Mouse (Mus musculus): ENCODE results near the gene Fabp1. TPM values are rescaled to one million over a fixed set of nuclear protein-coding genes. Genes with fewer than 3 reads are reported as not detected.

Fabp1 gene
- polyA plus RNA-seq, 1 experiment = 8.3 TPM

DNA sequence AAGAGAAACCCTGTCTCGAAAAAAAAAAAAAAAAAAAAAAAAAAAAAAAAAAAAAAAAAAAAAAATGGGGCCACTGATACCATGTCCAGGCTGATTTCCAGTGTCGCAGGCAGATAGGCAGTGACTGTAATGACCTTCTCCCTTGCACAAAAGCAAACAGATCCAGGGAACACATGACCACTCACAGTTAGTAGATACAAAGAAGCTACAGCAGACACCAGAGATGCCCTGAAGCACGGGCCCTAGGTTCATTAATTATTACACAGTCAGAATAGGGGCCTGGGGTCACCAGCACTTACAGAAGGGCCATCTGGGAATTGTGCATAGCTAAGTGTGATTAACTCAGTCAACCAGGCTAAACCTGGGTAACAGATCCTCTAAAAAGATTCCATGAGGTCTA is 36.3 kb downstream of the Fabp1 start:
- 60% methylated on average over 3 of the region's 3 CpGs for WGBS
- Histone ChIP-seq H3K27ac (ENCODE audit: insufficient read depth, low read depth, low read length) (peak overlapping the region; percentile 21; the same call in 1 of the 2 replicates), H3K4me3 (ENCODE audit: insufficient read depth, low read depth, low read length) (no peak overlapping the region)

GRCm38 (mm10) chr6:71236506-71236905 is 36.9 kb downstream of the Fabp1 start:
- peak; percentile 84 for DNase-seq
- TF ChIP-seq POLR2A (IDR thresholded peaks at IDR 0.05; ENCODE audit: low read depth, low read length) (no peak), CTCF (conservative IDR thresholded peaks at IDR 0.05; ENCODE audit: insufficient read depth, insufficient read length, low read depth, low read length) (no peak)
- H3K27me3 ChIP-seq (replicated peaks; ENCODE audit: control insufficient read depth, insufficient read depth, low read length) = no peaks in the 10 kb centered on the region
- WGBS = 56% methylated on average over 6 of the region's 6 CpGs
- peak overlapping the region; percentile 84; the same call in 1 of the 2 replicates for H3K27ac ChIP-seq (ENCODE audit: insufficient read depth, low read depth, low read length)
- no peak overlapping the region for H3K4me3 ChIP-seq (ENCODE audit: insufficient read depth, low read depth, low read length)
- H3K36me3 ChIP-seq (ENCODE audit: control insufficient read depth, insufficient read depth, low read length) = no peaks in the 10 kb centered on the region
- peaks cover 9% of the 10 kb centered on the region for H3K4me1 ChIP-seq (ENCODE audit: control insufficient read depth, insufficient read depth, low read length)

More for the DNA sequence above, 36.3 kb downstream of the Fabp1 start:
- no peak for TF ChIP-seq POLR2A (IDR thresholded peaks at IDR 0.05; ENCODE audit: low read depth, low read length)
- TF ChIP-seq CTCF (conservative IDR thresholded peaks at IDR 0.05; ENCODE audit: insufficient read depth, insufficient read length, low read depth, low read length) = no peak
- Histone ChIP-seq H3K36me3 (ENCODE audit: control insufficient read depth, insufficient read depth, low read length) (no peaks in the 10 kb centered on the region), H3K27me3 (replicated peaks; ENCODE audit: control insufficient read depth, insufficient read depth, low read length) (no peaks in the 10 kb centered on the region), H3K4me1 (ENCODE audit: control insufficient read depth, insufficient read depth, low read length) (peaks cover 9% of the 10 kb centered on the region)
- peak; percentile 26 for DNase-seq

GRCm38 (mm10) chr6:71237031-71237431 is 37.4 kb downstream of the Fabp1 start:
- H3K27me3 ChIP-seq (replicated peaks; ENCODE audit: control insufficient read depth, insufficient read depth, low read length) = no peaks in the 10 kb centered on the region
- no peaks in the 10 kb centered on the region for H3K36me3 ChIP-seq (ENCODE audit: control insufficient read depth, insufficient read depth, low read length)
- peak overlapping the region; percentile 84 for H3K27ac ChIP-seq (ENCODE audit: insufficient read depth, low read depth, low read length)
- peaks cover 9% of the 10 kb centered on the region for H3K4me1 ChIP-seq (ENCODE audit: control insufficient read depth, insufficient read depth, low read length)
- WGBS = 41% methylated on average over 6 of the region's 6 CpGs
- no peak overlapping the region for H3K4me3 ChIP-seq (ENCODE audit: insufficient read depth, low read depth, low read length)
- peak; percentile 75 for DNase-seq
- TF ChIP-seq POLR2A (IDR thresholded peaks at IDR 0.05; ENCODE audit: low read depth, low read length) = no peak
- no peak for TF ChIP-seq CTCF (conservative IDR thresholded peaks at IDR 0.05; ENCODE audit: insufficient read depth, insufficient read length, low read depth, low read length)

DNA sequence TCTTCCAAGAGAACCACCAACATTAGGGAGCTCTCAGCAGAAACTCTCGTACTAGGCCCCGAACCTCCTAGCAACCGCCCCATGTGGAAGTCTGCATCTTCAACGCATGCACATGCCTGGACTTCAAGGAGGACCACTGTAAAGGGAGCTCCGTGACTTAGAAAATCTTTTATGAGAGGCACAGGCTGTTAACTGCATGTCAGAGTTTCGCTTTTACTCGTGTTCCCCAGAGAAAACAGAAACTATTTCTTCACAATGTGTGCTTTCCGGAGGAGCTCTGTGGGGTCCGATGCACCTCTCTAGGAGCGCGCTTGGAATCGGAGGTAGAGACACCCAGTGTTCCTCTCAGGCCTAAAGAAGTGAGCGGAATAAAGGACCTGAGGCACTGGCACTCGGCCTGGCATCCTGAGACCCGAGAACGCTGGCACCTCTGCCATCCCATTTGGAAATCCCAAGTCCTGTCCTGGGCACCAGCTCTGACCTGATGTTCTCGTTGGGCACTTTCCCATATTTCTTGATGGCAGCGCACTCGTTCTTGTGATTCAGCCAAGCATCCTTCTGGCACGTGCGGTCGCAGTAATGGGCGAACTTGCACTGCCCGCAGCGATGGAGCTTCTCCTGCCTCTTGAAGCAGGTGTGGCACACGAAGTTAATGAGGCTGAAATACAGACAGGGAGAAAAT is 39.6 kb downstream of the Fabp1 start:
- Histone ChIP-seq H3K4me3 (ENCODE audit: insufficient read depth, low read depth, low read length) (no peak overlapping the region), H3K36me3 (ENCODE audit: control insufficient read depth, insufficient read depth, low read length) (no peaks in the 10 kb centered on the region), H3K27me3 (replicated peaks; ENCODE audit: control insufficient read depth, insufficient read depth, low read length) (no peaks in the 10 kb centered on the region), H3K27ac (ENCODE audit: insufficient read depth, low read depth, low read length) (no peak overlapping the region), H3K4me1 (ENCODE audit: control insufficient read depth, insufficient read depth, low read length) (peaks cover 9% of the 10 kb centered on the region)
- no peak for DNase-seq
- no peak for TF ChIP-seq CTCF (conservative IDR thresholded peaks at IDR 0.05; ENCODE audit: insufficient read depth, insufficient read length, low read depth, low read length)
- TF ChIP-seq POLR2A (IDR thresholded peaks at IDR 0.05; ENCODE audit: low read depth, low read length) = no peak
- 82% methylated on average over 26 of the region's 26 CpGs for WGBS

DNA sequence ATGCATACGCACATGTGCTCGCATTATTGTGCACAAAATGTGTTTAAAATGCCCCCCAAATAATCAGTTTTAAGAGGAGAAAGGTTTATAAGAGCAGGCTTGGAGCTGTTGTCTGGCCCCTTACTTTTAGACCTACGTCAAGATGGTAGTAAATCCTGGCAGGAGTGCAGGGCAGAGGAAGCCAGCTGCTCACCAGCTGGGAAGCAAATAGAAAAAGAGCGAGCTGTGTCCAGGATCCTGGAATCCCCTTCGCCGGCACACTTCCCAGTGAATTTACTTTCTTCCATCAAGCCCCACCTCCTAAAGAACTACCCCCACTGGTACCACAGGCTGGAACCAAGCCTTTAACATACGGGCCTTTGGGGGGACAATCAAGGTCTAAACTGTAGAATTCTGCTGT is 41.2 kb downstream of the Fabp1 start:
- TF ChIP-seq CTCF (conservative IDR thresholded peaks at IDR 0.05; ENCODE audit: insufficient read depth, insufficient read length, low read depth, low read length) = no peak
- no peak for TF ChIP-seq POLR2A (IDR thresholded peaks at IDR 0.05; ENCODE audit: low read depth, low read length)
- WGBS = 86% methylated on average over 7 of the region's 7 CpGs
- no peaks in the 10 kb centered on the region for H3K36me3 ChIP-seq (ENCODE audit: control insufficient read depth, insufficient read depth, low read length)
- no peaks in the 10 kb centered on the region for H3K27me3 ChIP-seq (replicated peaks; ENCODE audit: control insufficient read depth, insufficient read depth, low read length)
- no peak overlapping the region for H3K27ac ChIP-seq (ENCODE audit: insufficient read depth, low read depth, low read length)
- H3K4me3 ChIP-seq (ENCODE audit: insufficient read depth, low read depth, low read length) = no peak overlapping the region
- DNase-seq = no peak
- H3K4me1 ChIP-seq (ENCODE audit: control insufficient read depth, insufficient read depth, low read length) = peaks cover 9% of the 10 kb centered on the region

- no peaks in the 10 kb centered on the region for H3K36me3 ChIP-seq (ENCODE audit: control insufficient read depth, insufficient read depth, low read length)
- no peaks in the 10 kb centered on the region for H3K27me3 ChIP-seq (replicated peaks; ENCODE audit: control insufficient read depth, insufficient read depth, low read length)
- no peak overlapping the region for H3K27ac ChIP-seq (ENCODE audit: insufficient read depth, low read depth, low read length)
- TF ChIP-seq POLR2A (IDR thresholded peaks at IDR 0.05; ENCODE audit: low read depth, low read length) (no peak), CTCF (conservative IDR thresholded peaks at IDR 0.05; ENCODE audit: insufficient read depth, insufficient read length, low read depth, low read length) (no peak)
- no peaks in the 10 kb centered on the region for H3K4me1 ChIP-seq (ENCODE audit: control insufficient read depth, insufficient read depth, low read length)
- 80% methylated on average over 1 of the region's 1 CpGs for WGBS
- no peak overlapping the region for H3K4me3 ChIP-seq (ENCODE audit: insufficient read depth, low read depth, low read length)
- DNase-seq = no peak
Observed at GRCm38 (mm10) chr6:71242811-71243210, 43.2 kb downstream of the Fabp1 start.

DNA sequence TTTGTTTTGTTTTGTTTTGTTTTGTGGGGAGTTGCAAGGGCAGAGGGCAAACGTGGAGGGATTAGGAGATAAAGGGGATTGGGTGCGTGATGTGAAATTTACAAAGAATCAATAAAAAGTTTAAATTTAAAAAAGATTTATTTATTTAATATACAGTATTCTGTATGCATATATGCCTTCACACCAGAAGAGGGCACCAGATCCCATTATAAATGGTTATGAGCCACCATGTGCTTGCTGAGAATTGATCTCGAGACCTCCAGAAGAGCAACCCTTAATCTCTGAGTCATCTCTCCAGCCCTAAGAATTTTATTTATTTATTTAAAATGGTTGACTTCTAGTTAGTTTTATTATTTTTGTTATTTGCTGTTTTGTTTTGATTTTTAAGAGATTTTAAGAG is 43.6 kb downstream of the Fabp1 start:
- no peak for DNase-seq
- no peak overlapping the region for H3K27ac ChIP-seq (ENCODE audit: insufficient read depth, low read depth, low read length)
- H3K4me3 ChIP-seq (ENCODE audit: insufficient read depth, low read depth, low read length) = no peak overlapping the region
- no peaks in the 10 kb centered on the region for H3K4me1 ChIP-seq (ENCODE audit: control insufficient read depth, insufficient read depth, low read length)
- WGBS = 90% methylated on average over 3 of the region's 3 CpGs
- no peaks in the 10 kb centered on the region for H3K27me3 ChIP-seq (replicated peaks; ENCODE audit: control insufficient read depth, insufficient read depth, low read length)
- H3K36me3 ChIP-seq (ENCODE audit: control insufficient read depth, insufficient read depth, low read length) = no peaks in the 10 kb centered on the region
- TF ChIP-seq CTCF (conservative IDR thresholded peaks at IDR 0.05; ENCODE audit: insufficient read depth, insufficient read length, low read depth, low read length) = no peak
- no peak for TF ChIP-seq POLR2A (IDR thresholded peaks at IDR 0.05; ENCODE audit: low read depth, low read length)

All from kidney, adult 2 months (tissue).